Mouse (Mus musculus) heart, adult 2 months (tissue): ENCODE results near the gene Gabrb1. TPM values are rescaled to one million over a fixed set of nuclear protein-coding genes. Genes with fewer than 3 reads are reported as not detected.
A peak's percentile ranks its signal among the peaks of the same experiment; 100 is the strongest.

ENCODE experiments used
- DNase-seq, 2 experiments: peaks; one replicate each; pipeline ENCODE4 v3.0.0; 2021
- H3K27ac ChIP-seq: fragments of 200-600 bp; 2 replicates; pipeline ENCODE4 v1.8.1; 2022
- H3K27me3 ChIP-seq: fragments of 200-500 bp; 2 replicates; pipeline ENCODE4 v1.6.1; 2012; ENCODE audit warnings: mild to moderate bottlenecking, low read length, inconsistent platforms, mixed read lengths; ENCODE audit not compliant: control insufficient read depth, insufficient read depth
- H3K36me3 ChIP-seq: fragments of 200-500 bp; 2 replicates; pipeline ENCODE4 v1.6.1; 2012; ENCODE audit warnings: low read length, inconsistent platforms; ENCODE audit not compliant: control insufficient read depth, insufficient read depth
- H3K4me1 ChIP-seq: fragments of 200-500 bp; 2 replicates; pipeline ENCODE4 v1.6.1; 2011; ENCODE audit warnings: low read length; ENCODE audit not compliant: control insufficient read depth, insufficient read depth
- H3K4me3 ChIP-seq: fragments of 200-600 bp; 2 replicates; pipeline ENCODE4 v1.8.1; 2022
- H3K79me2 ChIP-seq: fragments of 200-500 bp; replicated peaks from 2 replicates; pipeline ENCODE4 v1.6.1; 2012; ENCODE audit warnings: mild to moderate bottlenecking, inconsistent platforms, low read length, moderate library complexity, mixed read lengths; ENCODE audit not compliant: control insufficient read depth, insufficient read depth
- H3K9ac ChIP-seq: fragments of 200-500 bp; 2 replicates; pipeline ENCODE4 v1.6.1; 2012; ENCODE audit warnings: low read depth, mild to moderate bottlenecking, control low read depth, inconsistent platforms, low read length, mixed read lengths
- CTCF ChIP-seq: fragments of 200-600 bp; IDR thresholded peaks from 2 replicates; pipeline ENCODE4 v1.8.1; 2022; ENCODE audit warnings: antibody characterized with exemption, mild to moderate bottlenecking, moderate library complexity
- EP300 ChIP-seq: fragments of 200-500 bp; IDR thresholded peaks from 2 replicates; pipeline ENCODE4 v1.6.1; 2011; ENCODE audit warnings: low read depth, low read length, control low read depth; ENCODE audit not compliant: insufficient read depth
- POLR2A ChIP-seq: fragments of 200-500 bp; IDR thresholded peaks from 2 replicates; pipeline ENCODE4 v1.6.1; 2011; ENCODE audit warnings: mild to moderate bottlenecking, low read depth, low read length, control low read depth; ENCODE audit not compliant: insufficient read depth
- WGBS: fragments of 180-500 bp; shearing (Covaris S2); methylation state at CpG from one replicate; pipeline ENCODE4 v1.1.7; 2018; 5-methylcytosine and 5-hydroxymethylcytosine counted together
- intact Hi-C: fragments of 180-260 bp; cut with DNase I; formaldehyde crosslinking; loops from one replicate; pipeline ENCODE4 v1.15.1; 2025
- polyA plus RNA-seq: library from polyadenylated mRNA; depleted of rRNA; stranded (reverse); fragments of >200 nt; gene quantifications from 2 replicates; pipeline ENCODE4 v1.2.3, GENCODE M21; 2012
- total RNA-seq, 2 experiments: library from RNA; stranded (reverse); gene quantifications; 2 replicates each; pipeline ENCODE4 v1.2.3; 2021

Gene Gabrb1
- total and polyA plus RNA-seq, 3 experiments: not detected

DNA sequence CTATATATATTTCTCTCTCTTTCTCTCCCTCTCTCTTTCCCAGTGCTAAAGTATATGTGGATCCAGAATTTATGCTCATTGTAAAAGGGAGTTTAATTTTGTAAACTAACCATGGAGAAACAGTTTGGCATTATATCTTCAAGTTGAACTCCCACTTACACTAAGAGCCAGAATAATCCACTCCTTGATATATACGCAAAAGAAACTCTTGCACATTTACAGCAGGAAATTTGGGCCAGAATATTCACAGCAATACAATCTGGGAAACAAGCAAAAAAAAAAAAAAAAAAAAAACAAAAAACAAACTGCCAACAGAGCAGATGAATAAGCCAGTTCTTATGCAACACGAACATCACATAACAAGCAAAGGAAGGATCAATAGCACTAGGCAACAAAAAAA lies 9.8 kb upstream of the Gabrb1 start:
- no peak for TF ChIP-seq EP300
- no peak for TF ChIP-seq CTCF
- no peak for TF ChIP-seq POLR2A
- Histone ChIP-seq H3K27ac (no peak overlapping the region), H3K9ac (no peak overlapping the region), H3K27me3 (no peaks in the 10 kb centered on the region), H3K4me1 (no peaks in the 10 kb centered on the region), H3K79me2 (no peaks in the 10 kb centered on the region), H3K36me3 (no peaks in the 10 kb centered on the region), H3K4me3 (no peak overlapping the region)
- 80% methylated on average over 2 of the region's 2 CpGs for WGBS
- intact Hi-C loops: no loop called here
- no peak for DNase-seq

GRCm38 (mm10) chr5:71654056-71654455 lies 3.9 kb upstream of the Gabrb1 start:
- H3K36me3 ChIP-seq: no peaks in the 10 kb centered on the region
- no peak for DNase-seq
- intact Hi-C loops: no loop called here
- no peak for TF ChIP-seq CTCF
- TF ChIP-seq EP300: no peak
- no peak for TF ChIP-seq POLR2A
- no peak overlapping the region for H3K27ac ChIP-seq
- H3K9ac ChIP-seq: no peak overlapping the region
- no peaks in the 10 kb centered on the region for H3K4me1 ChIP-seq
- WGBS: 76% methylated on average over 5 of the region's 5 CpGs
- no peaks in the 10 kb centered on the region for H3K79me2 ChIP-seq
- no peaks in the 10 kb centered on the region; the same call in 1 of the 2 replicates for H3K27me3 ChIP-seq
- H3K4me3 ChIP-seq: no peak overlapping the region

- 11% methylated on average over 10 of the region's 10 CpGs for WGBS
- no peak overlapping the region for H3K4me3 ChIP-seq
- no peak overlapping the region for H3K9ac ChIP-seq
Measured at GRCm38 (mm10) chr5:71656771-71657170, 1.1 kb upstream of the Gabrb1 start.

DNA sequence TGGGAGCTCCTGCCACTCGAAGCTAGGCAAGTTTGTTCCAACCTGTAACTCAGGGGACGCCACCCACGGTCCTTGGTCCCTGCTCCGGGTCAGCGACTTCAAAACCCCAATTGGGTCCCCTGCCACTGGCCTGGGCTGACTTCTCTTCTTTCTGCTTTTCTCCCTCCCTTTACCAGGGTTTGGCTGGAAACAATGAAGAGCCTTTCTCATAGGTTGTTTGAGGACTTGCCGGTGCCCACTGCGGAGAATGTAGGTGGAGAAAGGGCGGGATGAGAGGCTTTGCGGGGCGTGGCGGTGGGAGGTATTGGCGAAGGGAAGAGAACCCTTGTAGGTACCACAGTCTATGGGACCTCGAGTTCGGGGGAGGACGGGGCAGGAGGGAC lies 193 bp downstream of the Gabrb1 start, which contains the start of gene Gabra4:
Gabra4 (minus strand) TSS at position 194 of the 383 bp plus-strand sequence.
- intact Hi-C loops: no loop called here
- Histone ChIP-seq H3K4me3 (peak within 1 kb of the TSS; percentile 45), H3K79me2 (no peaks in the 10 kb centered on the region), H3K27me3 (no peaks in the 10 kb centered on the region; the same call in 1 of the 2 replicates), H3K4me1 (no peaks in the 10 kb centered on the region), H3K36me3 (no peaks in the 10 kb centered on the region), H3K27ac (no peak within 1 kb of the TSS), H3K9ac (no peak within 1 kb of the TSS)
- TF ChIP-seq EP300 (no peak), CTCF (no peak), POLR2A (no peak)
- 2% methylated on average over 15 of the region's 15 CpGs for WGBS
- no peak for DNase-seq

More at GRCm38 (mm10) chr5:71656771-71657170, 1.1 kb upstream of the Gabrb1 start:
- no peak overlapping the region for H3K27ac ChIP-seq
- intact Hi-C loops: no loop called here
- no peak for TF ChIP-seq EP300
- TF ChIP-seq CTCF: no peak
- TF ChIP-seq POLR2A: no peak
- no peak for DNase-seq
- H3K79me2 ChIP-seq: no peaks in the 10 kb centered on the region
- no peaks in the 10 kb centered on the region; the same call in 1 of the 2 replicates for H3K27me3 ChIP-seq
- H3K36me3 ChIP-seq: no peaks in the 10 kb centered on the region
- H3K4me1 ChIP-seq: no peaks in the 10 kb centered on the region

DNA sequence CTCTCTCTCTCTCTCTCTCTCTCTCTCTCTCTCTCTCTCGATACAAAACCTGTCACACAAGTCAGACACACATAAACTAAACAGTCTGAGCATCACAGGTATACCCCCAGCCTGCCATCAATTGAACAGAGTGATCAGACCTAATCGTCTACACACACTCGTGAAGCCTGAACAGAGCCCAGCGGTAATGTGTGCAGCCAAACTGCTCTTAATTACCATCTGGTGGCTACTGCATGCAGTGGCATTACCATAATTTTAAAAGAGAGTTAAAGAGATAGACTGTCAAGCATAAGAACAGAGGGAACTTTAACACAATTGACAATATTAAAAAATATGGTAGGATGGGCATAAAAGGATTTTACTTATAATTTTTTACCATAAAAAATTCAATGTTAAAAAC lies 7.7 kb downstream of the Gabrb1 start:
- no peaks in the 10 kb centered on the region for H3K27me3 ChIP-seq
- WGBS: 56% methylated on average over 4 of the region's 4 CpGs
- no peaks in the 10 kb centered on the region for H3K79me2 ChIP-seq
- intact Hi-C loops: no loop called here
- no peaks in the 10 kb centered on the region for H3K4me1 ChIP-seq
- no peak for DNase-seq
- TF ChIP-seq POLR2A: no peak
- peak; percentile 31 for TF ChIP-seq CTCF
- TF ChIP-seq EP300: no peak
- no peak overlapping the region for H3K27ac ChIP-seq
- H3K9ac ChIP-seq: no peak overlapping the region
- no peak overlapping the region for H3K4me3 ChIP-seq
- no peaks in the 10 kb centered on the region for H3K36me3 ChIP-seq

DNA sequence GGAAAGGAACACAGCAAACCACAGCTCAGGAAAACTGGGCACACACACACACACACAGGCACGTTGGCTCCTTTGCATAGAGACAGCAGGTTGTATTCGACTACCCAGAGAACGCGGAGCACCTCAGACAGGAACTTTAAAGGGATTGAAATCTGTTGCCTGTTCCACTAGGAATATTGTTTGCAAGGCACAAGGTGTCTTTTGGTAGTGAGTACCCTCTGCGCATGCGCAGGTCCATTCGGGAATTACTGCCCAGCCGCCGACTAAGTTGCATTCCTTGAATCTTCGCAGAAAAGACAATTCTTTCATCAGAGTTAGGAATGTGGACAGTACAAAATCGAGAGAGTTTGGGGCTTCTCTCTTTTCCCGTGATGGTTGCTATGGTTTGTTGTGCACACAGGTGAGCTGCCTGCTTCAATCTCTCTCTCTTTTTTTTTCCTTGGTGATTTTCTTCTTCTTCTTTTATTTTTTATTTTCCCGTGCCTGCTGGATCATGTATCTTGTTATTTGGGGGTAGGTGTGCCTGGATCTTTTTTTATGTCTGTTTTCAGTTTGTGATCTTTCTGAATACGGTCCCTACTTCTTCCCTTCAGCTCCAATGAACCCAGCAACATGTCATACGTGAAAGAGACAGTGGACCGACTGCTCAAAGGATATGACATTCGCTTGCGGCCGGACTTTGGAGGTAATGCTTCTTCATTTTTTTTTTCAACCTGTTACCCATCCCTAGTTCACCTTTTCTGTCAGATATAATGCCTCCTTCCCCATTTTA lies 42.0 kb downstream of the Gabrb1 start:
- no peak for TF ChIP-seq CTCF
- no peak for TF ChIP-seq POLR2A
- TF ChIP-seq EP300: no peak
- no peak overlapping the region for H3K9ac ChIP-seq
- H3K4me3 ChIP-seq: peak overlapping the region; percentile 10; the same call in 1 of the 2 replicates
- H3K4me1 ChIP-seq: no peaks in the 10 kb centered on the region
- peak; percentile 5 to 24 for DNase-seq
- intact Hi-C loops: no loop called here
- H3K27ac ChIP-seq: no peak overlapping the region
- H3K79me2 ChIP-seq: no peaks in the 10 kb centered on the region
- peaks cover 2% of the 10 kb centered on the region for H3K27me3 ChIP-seq
- 3% methylated on average over 19 of the region's 19 CpGs for WGBS
- H3K36me3 ChIP-seq: no peaks in the 10 kb centered on the region
